Mouse (Mus musculus): ENCODE data around the gene Fgfr2. TPM values are rescaled to one million over a fixed set of nuclear protein-coding genes. Genes with fewer than 3 reads are reported as not detected.

The Fgfr2 gene
- polyA plus RNA-seq, 1 experiment from 2014 or later, result 104 TPM

DNA sequence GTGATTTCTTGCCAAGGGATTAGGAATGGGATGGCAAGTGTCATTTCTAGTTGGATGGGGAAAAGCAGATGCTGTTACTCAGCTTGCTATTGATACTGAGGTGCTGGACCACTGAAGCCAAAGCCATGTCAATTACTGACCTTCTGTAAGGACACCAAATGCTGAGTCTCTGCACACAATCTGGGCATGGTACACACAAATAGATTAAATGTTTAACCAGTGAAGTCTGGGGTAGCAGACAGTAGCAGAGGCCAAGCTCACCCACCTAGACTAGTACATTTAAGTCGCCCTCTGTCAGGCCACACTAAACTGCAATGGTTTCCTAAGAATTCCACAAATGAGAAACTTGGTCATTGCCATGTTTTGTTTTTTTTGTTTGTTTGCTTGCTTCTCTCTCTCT, 794.5 kb downstream of the Fgfr2 start:
- no peaks in the 10 kb centered on the region for H3K27me3 ChIP-seq (replicated peaks)
- no peak overlapping the region for H3K4me3 ChIP-seq (replicated peaks)
- no peaks in the 10 kb centered on the region for H3K36me3 ChIP-seq
- no peak for ATAC-seq (ENCODE audit: insufficient read depth, low FRiP score, low read depth)
- no peaks in the 10 kb centered on the region for H3K9me3 ChIP-seq
- no peak overlapping the region for H3K4me2 ChIP-seq
- H3K4me1 ChIP-seq, result 0 out of 2 replicates have a peak, but pooled peaks cover under 1% of the 10 kb centered on the region
- WGBS, result 93% methylated on average over 1 of the region's 1 CpGs
- H3K27ac ChIP-seq, result no peak overlapping the region
- H3K9ac ChIP-seq, result no peak overlapping the region

GRCm38 (mm10) chr7:132325549-132326331, 797.4 kb downstream of the Fgfr2 start:
- Histone ChIP-seq H3K36me3 (no peaks in the 10 kb centered on the region), H3K4me2 (no peak overlapping the region), H3K9ac (no peak overlapping the region), H3K4me3 (replicated peaks) (no peak overlapping the region), H3K4me1 (0 out of 2 replicates have a peak, but pooled peaks cover 5% of the 10 kb centered on the region), H3K27ac (peak overlapping the region; percentile 37; the same call in 1 of the 2 replicates), H3K9me3 (no peaks in the 10 kb centered on the region), H3K27me3 (replicated peaks) (no peaks in the 10 kb centered on the region)
- 20% methylated on average over 5 of the region's 5 CpGs for WGBS
- peak; percentile 48 for ATAC-seq (ENCODE audit: insufficient read depth, low FRiP score, low read depth)

GRCm38 (mm10) chr7:132323430-132323829, 799.7 kb downstream of the Fgfr2 start:
- WGBS, result 70% methylated on average over 5 of the region's 5 CpGs
- Histone ChIP-seq H3K9me3 (no peaks in the 10 kb centered on the region), H3K4me2 (no peak overlapping the region), H3K4me3 (replicated peaks) (no peak overlapping the region), H3K9ac (no peak overlapping the region), H3K27ac (peak overlapping the region; percentile 57), H3K36me3 (no peaks in the 10 kb centered on the region), H3K4me1 (0 out of 2 replicates have a peak, but pooled peaks cover 5% of the 10 kb centered on the region), H3K27me3 (replicated peaks) (no peaks in the 10 kb centered on the region)
- ATAC-seq (ENCODE audit: insufficient read depth, low FRiP score, low read depth), result no peak

GRCm38 (mm10) chr7:132321392-132321958, 801.7 kb downstream of the Fgfr2 start:
- 0 out of 2 replicates have a peak, but pooled peaks cover 5% of the 10 kb centered on the region for H3K4me1 ChIP-seq
- ATAC-seq (ENCODE audit: insufficient read depth, low FRiP score, low read depth), result no peak
- no peak overlapping the region for H3K4me2 ChIP-seq
- no peak overlapping the region for H3K4me3 ChIP-seq (replicated peaks)
- no peaks in the 10 kb centered on the region for H3K9me3 ChIP-seq
- no peaks in the 10 kb centered on the region for H3K27me3 ChIP-seq (replicated peaks)
- no peak overlapping the region for H3K9ac ChIP-seq
- WGBS, result 83% methylated on average over 2 of the region's 2 CpGs
- no peaks in the 10 kb centered on the region for H3K36me3 ChIP-seq
- H3K27ac ChIP-seq, result no peak overlapping the region

DNA sequence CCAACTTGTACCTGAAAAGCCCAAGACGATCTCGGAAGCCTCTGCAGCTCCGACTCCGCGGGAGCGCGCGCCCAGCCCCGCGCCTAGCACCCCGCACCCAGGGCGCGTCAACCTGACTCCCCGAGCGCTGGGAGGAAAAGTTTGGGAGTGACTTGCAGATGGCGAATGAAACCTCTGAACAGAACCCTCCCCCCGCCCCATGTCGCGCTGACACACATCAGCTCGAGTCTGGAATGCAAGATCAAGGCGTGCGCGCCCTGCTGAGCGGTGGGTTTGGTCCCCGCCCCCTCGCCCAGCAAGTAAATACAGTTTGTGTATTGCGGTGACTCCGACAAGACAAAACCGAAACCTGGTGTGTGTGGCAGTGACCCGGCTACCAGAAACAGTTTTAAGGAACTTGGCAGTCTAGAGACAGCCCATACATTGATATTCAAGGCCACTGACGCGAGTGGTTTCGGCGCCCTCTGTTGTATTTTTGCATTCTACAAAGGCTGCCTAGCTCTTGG, 806.1 kb downstream of the Fgfr2 start, which contains the start of gene Chst15:
Gene Chst15, minus strand, starts transcription at position 193 of the 506 bp plus-strand sequence.
- H3K27ac ChIP-seq, result peak within 1 kb of the TSS; percentile 92
- no peaks in the 10 kb centered on the region for H3K36me3 ChIP-seq
- peaks cover 17% of the 10 kb centered on the region for H3K4me1 ChIP-seq
- peak within 1 kb of the TSS; percentile 82 for H3K4me3 ChIP-seq (replicated peaks)
- H3K9ac ChIP-seq, result peak within 1 kb of the TSS; percentile 77
- H3K27me3 ChIP-seq (replicated peaks), result no peaks in the 10 kb centered on the region
- H3K9me3 ChIP-seq, result no peaks in the 10 kb centered on the region
- H3K4me2 ChIP-seq, result peak within 1 kb of the TSS; percentile 93
- under 1% methylated on average over 34 of the region's 34 CpGs for WGBS
- peak; percentile 41 for ATAC-seq (ENCODE audit: insufficient read depth, low FRiP score, low read depth)

DNA sequence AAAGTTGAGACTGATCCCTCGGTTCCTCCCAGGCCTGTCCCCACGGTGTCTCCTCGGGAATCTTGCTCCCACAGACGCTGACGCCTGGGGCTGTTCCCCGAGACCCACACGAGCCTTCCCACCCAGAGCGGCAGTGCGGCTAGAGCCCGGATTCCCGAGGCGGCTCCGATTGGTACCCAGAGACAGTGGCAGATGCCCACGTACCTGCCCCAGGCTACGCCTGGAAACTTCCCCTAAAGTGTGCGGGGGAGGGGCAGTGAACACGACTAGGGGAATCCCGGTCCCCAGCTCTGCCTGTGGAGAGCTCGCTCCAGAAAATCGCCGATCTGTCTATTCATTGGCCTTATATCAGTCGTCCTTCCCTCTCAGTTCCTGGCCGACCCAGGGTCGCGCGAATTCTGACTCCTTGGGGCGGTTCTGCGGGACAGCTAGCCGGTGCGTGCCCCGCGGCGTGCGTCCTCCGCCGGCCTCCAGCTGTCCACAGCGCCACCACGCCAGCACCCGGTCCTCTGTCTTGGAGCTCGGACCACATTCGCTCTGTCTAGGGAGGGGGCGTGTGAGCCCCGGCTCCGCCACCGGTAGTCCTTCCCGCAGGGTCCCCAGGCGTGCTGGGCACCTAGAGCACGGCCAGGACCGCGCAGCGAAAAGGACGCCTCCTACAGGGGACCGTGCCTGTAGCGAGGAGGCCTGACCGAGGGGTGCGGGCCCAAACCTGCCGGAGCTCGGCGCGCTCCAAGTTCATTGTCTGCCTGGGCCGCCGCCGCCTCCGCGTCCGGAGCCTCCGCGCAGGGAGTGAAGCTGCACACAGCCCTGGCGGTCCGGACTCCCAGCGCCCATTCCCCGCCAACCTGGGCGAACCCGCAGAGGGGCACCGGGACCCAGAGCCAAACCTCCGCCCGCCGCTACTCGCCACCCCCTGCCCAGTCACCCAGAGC, 806.8 kb downstream of the Fgfr2 start:
- peak overlapping the region; percentile 82 for H3K4me3 ChIP-seq (replicated peaks)
- peak overlapping the region; percentile 92 for H3K27ac ChIP-seq
- under 1% methylated on average over 73 of the region's 79 CpGs for WGBS
- H3K4me1 ChIP-seq, result peaks cover 23% of the 10 kb centered on the region
- H3K4me2 ChIP-seq, result peak overlapping the region; percentile 93
- H3K27me3 ChIP-seq (replicated peaks), result no peaks in the 10 kb centered on the region
- H3K9ac ChIP-seq, result peak overlapping the region; percentile 77
- ATAC-seq (ENCODE audit: insufficient read depth, low FRiP score, low read depth), result peak; percentile 59
- H3K9me3 ChIP-seq, result no peaks in the 10 kb centered on the region
- no peaks in the 10 kb centered on the region for H3K36me3 ChIP-seq

DNA sequence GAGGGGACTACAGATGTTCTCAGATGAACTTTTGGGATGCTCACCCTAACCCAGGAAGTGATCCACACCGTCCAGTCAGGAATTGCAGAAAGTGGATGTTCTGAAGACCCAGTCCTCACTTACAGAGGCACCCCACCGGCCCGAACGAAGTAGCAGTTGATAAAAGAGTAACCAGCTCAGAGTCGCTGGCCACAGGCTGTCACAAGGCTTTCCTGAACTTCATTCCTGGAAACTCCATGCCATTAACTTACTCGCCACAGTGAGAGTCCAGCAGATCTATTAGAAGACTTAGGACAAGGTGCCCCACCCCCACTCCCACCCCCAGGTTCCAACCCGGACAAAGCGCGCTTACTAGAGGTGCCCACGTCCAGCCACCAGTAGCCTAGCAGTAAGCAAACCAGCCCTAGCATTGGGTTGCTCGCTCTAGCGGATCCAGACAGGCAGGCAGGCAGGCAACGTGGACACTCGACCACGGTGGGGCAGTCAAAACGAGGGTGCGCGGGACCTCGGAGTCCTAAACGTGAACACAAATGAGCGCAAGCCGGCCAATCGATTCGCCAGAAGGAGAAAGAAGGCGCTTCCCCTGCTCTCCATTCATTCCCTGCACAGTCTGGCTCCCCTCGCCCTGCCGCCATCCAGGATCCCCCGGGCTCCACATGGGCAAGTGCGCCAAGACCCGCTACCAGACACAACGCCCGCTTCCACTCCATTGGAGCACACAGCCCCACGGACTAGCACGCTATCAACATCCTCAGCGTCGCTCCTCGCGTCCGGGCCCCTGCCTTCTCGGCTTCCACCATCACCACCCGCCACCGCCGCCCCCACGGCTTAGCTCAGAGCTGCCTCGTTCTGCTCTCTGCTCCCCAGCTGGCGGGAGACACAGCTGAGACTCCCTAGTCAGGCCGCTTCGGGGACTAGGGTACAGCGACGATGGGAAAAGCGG, 807.7 kb downstream of the Fgfr2 start:
- Histone ChIP-seq H3K4me3 (replicated peaks) (peak overlapping the region; percentile 82), H3K4me1 (peaks cover 29% of the 10 kb centered on the region), H3K27ac (peak overlapping the region; percentile 92), H3K36me3 (no peaks in the 10 kb centered on the region), H3K9me3 (no peaks in the 10 kb centered on the region), H3K4me2 (peak overlapping the region; percentile 93), H3K27me3 (replicated peaks) (no peaks in the 10 kb centered on the region), H3K9ac (peak overlapping the region; percentile 77)
- peak; percentile 61; the same call in 1 of the 2 replicates for ATAC-seq (ENCODE audit: insufficient read depth, low FRiP score, low read depth)
- WGBS, result 2% methylated on average over 50 of the region's 51 CpGs

GRCm38 (mm10) chr7:132312396-132312795, 810.8 kb downstream of the Fgfr2 start:
- no peak overlapping the region for H3K27ac ChIP-seq

GRCm38 (mm10) chr7:132308537-132309191, 814.5 kb downstream of the Fgfr2 start:
- no peak overlapping the region for H3K9ac ChIP-seq
- 18% methylated on average over 5 of the region's 5 CpGs for WGBS
- H3K27me3 ChIP-seq (replicated peaks), result no peaks in the 10 kb centered on the region
- peaks cover 64% of the 10 kb centered on the region for H3K4me1 ChIP-seq
- no peak overlapping the region for H3K4me3 ChIP-seq (replicated peaks)
- H3K9me3 ChIP-seq, result no peaks in the 10 kb centered on the region
- no peaks in the 10 kb centered on the region for H3K36me3 ChIP-seq
- peak overlapping the region; percentile 13; the same call in 1 of the 2 replicates for H3K4me2 ChIP-seq
- H3K27ac ChIP-seq, result peak overlapping the region; percentile 66
- ATAC-seq (ENCODE audit: insufficient read depth, low FRiP score, low read depth), result peak; percentile 17; the same call in 1 of the 2 replicates

More at GRCm38 (mm10) chr7:132312396-132312795, 810.8 kb downstream of the Fgfr2 start:
- no peak overlapping the region for H3K4me2 ChIP-seq
- no peaks in the 10 kb centered on the region for H3K27me3 ChIP-seq (replicated peaks)
- ATAC-seq (ENCODE audit: insufficient read depth, low FRiP score, low read depth), result no peak
- no peak overlapping the region for H3K9ac ChIP-seq
- H3K4me1 ChIP-seq, result peaks cover 44% of the 10 kb centered on the region
- H3K9me3 ChIP-seq, result no peaks in the 10 kb centered on the region
- 35% methylated on average over 8 of the region's 8 CpGs for WGBS
- H3K4me3 ChIP-seq (replicated peaks), result no peak overlapping the region
- no peaks in the 10 kb centered on the region for H3K36me3 ChIP-seq

DNA sequence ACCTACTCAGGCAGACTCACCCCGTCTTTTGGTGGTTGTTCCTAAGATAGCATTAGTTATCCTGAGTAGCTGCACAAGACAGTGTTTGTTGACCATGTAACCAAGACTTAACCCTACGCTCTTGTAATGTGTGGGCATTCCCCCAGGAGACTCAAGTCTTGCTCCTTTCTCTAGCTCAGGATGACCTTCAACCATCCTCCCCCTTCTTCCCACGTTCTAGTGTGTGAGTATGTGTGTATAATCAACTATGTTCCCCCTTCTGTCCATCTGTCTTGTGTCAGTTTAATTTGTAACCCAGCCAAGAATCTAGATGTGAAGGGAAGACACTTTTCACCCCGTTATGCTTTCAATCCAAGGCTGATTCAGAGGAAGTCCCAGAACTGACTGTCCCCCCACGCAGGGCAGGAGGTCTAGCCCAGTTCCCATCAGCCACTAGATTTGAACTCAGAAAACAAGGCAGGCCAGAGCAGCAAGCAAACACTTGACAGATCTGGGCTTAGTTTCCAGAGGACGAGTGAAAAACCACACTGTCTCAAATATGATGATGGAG, 815.4 kb downstream of the Fgfr2 start:
- Histone ChIP-seq H3K9ac (no peak overlapping the region), H3K4me2 (no peak overlapping the region), H3K27me3 (replicated peaks) (no peaks in the 10 kb centered on the region), H3K4me1 (peaks cover 59% of the 10 kb centered on the region), H3K9me3 (no peaks in the 10 kb centered on the region), H3K36me3 (no peaks in the 10 kb centered on the region), H3K27ac (peak overlapping the region; percentile 62), H3K4me3 (replicated peaks) (no peak overlapping the region)
- ATAC-seq (ENCODE audit: insufficient read depth, low FRiP score, low read depth), result 0 out of 2 replicates have a peak, but pooled peaks have one; percentile 32
- 32% methylated on average over 6 of the region's 6 CpGs for WGBS
